Comparison of ENCODE assay signal across 8 mouse cellular contexts in genomic region chr8:11779844-11780634, GRCm38 (mm10). TPM values are rescaled to one million over a fixed set of nuclear protein-coding genes. Genes with fewer than 3 reads are reported as not detected.
A peak's percentile ranks its signal among the peaks of the same experiment; 100 is the strongest.
DNase-seq lines count a peak whose midpoint lies in the region; ATAC-seq and TF ChIP-seq lines count a peak whose summit lies in the region.

No protein-coding gene starts in this region.

- no peaks in the 10 kb centered on the region for H3K9me3 ChIP-seq in hindbrain, embryonic 16.5 days (ENCODE audit: control insufficient read depth, low read length)

- TF ChIP-seq CTCF in left cerebral cortex, adult 2 months (IDR thresholded peaks at IDR 0.05): no peak
- TF ChIP-seq CTCF in lung, adult 2 months (IDR thresholded peaks at IDR 0.05; ENCODE audit: insufficient read depth, low read length): no peak

- H3K9ac ChIP-seq in hindbrain, embryonic 16.5 days (ENCODE audit: low read depth, low read length): no peak overlapping the region

- no peak for ATAC-seq in hindbrain, embryonic 16.5 days

- peak overlapping the region; percentile 17; the same call in 1 of the 2 replicates for H3K4me3 ChIP-seq in left cerebral cortex, adult 2 months
- H3K4me3 ChIP-seq in hindbrain, embryonic 16.5 days (ENCODE audit: low read length): no peak overlapping the region
- peak overlapping the region; percentile 33 for H3K4me3 ChIP-seq in lung, adult 2 months (replicated peaks; ENCODE audit: extremely low read depth, low read depth, low read length)

- no peaks in the 10 kb centered on the region for H3K27me3 ChIP-seq in hindbrain, embryonic 16.5 days (replicated peaks; ENCODE audit: control insufficient read depth, insufficient read depth, low read length)

- no peak for TF ChIP-seq POLR2A in lung, adult 2 months (IDR thresholded peaks at IDR 0.05; ENCODE audit: borderline replicate concordance, extremely low read depth, low read depth, low read length)

- peak overlapping the region; percentile 66 for H3K27ac ChIP-seq in left cerebral cortex, adult 2 months
- H3K27ac ChIP-seq in hindbrain, embryonic 16.5 days (ENCODE audit: low read depth, low read length): 0 out of 2 replicates have a peak overlapping the region, but pooled peaks have one; percentile 15

- no peak overlapping the region for H3K4me2 ChIP-seq in hindbrain, embryonic 16.5 days (ENCODE audit: low read length)

- intact Hi-C loops in left cerebral cortex, adult 2 months (cut with DNase I): loop anchor here (5.0 kb wide), 1 partner anchor 53 kb away; the partner anchor contains the start of gene Arhgef7

- 81% methylated on average over 10 of the region's 10 CpGs for WGBS in hindbrain, embryonic 16.5 days
- WGBS in lung, adult 2 months: 43% methylated on average over 10 of the region's 10 CpGs

- no peak for DNase-seq in left cerebral cortex, adult 2 months (ENCODE audit: extremely low spot score in 1 of 2, low spot score in 2 of 2)
- DNase-seq in left cerebral cortex, adult 9 months (ENCODE audit: low spot score in 2 of 2): no peak
- DNase-seq in cerebellum, postnatal 14 days: peak; percentile 84 to 91
- DNase-seq in lung, adult 2 months: no peak
- DNase-seq in testis, postnatal 14 days (ENCODE audit: low spot score): no peak
- no peak for DNase-seq in natural killer cell, adult 2 months (ENCODE audit: low spot score in 2 of 2)
- no peak for DNase-seq in gastrocnemius, adult 18-20 months (ENCODE audit: low spot score)

- peaks cover 11% of the 10 kb centered on the region; the same call in 1 of the 2 replicates for H3K36me3 ChIP-seq in hindbrain, embryonic 16.5 days (ENCODE audit: control insufficient read depth, insufficient read depth, low read length)

- peaks cover 21% of the 10 kb centered on the region for H3K4me1 ChIP-seq in hindbrain, embryonic 16.5 days (ENCODE audit: control insufficient read depth, insufficient read depth, low read depth, low read length)
- H3K4me1 ChIP-seq in lung, adult 2 months (ENCODE audit: control insufficient read depth, insufficient read depth, low read length): peaks cover 23% of the 10 kb centered on the region

RNA-seq across cellular contexts. Expression of gene Arhgef7, which starts 52.5 kb away (rescaled TPM):
- total RNA-seq in left cerebral cortex, adult 2 months (2021): 100 to 1,000 TPM; 129 to 140 TPM
- 57.4 and 68.5 TPM in 2 replicates for polyA plus RNA-seq in hindbrain, embryonic 16.5 days (2015; fragmentation: Nextera tagmentation; extraction: Ambion mirVana)
- polyA plus RNA-seq in lung, adult 2 months (2012; rRNA removed): 50.9 and 56.2 TPM in 2 replicates
- total RNA-seq in gastrocnemius, adult 18-20 months (2021): 10 to 100 TPM; 31.3 to 32.0 TPM

Comparison
In these comparisons a context has a peak if more than half of its experiments do, and no peak if none do; other contexts are left out.
1. DNase-seq: peak in cerebellum, postnatal 14 days (2 of 2); none in left cerebral cortex, adult 2 months (0 of 2), left cerebral cortex, adult 9 months (0 of 2), lung, adult 2 months (single experiment), testis, postnatal 14 days (single experiment), natural killer cell, adult 2 months (0 of 2) and gastrocnemius, adult 18-20 months (single experiment).